Mouse (Mus musculus) gonadal fat pad, adult 2 months (tissue): ENCODE results near the gene Lta. TPM values are rescaled to one million over a fixed set of nuclear protein-coding genes. Genes with fewer than 3 reads are reported as not detected.

Experiments used
- DNase-seq: peaks from one replicate; pipeline ENCODE4 v3.0.0-alpha.2; 2012; ENCODE audit warnings: low read depth
- polyA plus RNA-seq: library from polyadenylated mRNA; depleted of rRNA; stranded (reverse); fragments of >200 nt; gene quantifications from 2 replicates; pipeline ENCODE4 v1.2.3, GENCODE M21; 2012; rRNA removed

The Lta gene
- 0.28 TPM in 2 replicates for polyA plus RNA-seq

DNA sequence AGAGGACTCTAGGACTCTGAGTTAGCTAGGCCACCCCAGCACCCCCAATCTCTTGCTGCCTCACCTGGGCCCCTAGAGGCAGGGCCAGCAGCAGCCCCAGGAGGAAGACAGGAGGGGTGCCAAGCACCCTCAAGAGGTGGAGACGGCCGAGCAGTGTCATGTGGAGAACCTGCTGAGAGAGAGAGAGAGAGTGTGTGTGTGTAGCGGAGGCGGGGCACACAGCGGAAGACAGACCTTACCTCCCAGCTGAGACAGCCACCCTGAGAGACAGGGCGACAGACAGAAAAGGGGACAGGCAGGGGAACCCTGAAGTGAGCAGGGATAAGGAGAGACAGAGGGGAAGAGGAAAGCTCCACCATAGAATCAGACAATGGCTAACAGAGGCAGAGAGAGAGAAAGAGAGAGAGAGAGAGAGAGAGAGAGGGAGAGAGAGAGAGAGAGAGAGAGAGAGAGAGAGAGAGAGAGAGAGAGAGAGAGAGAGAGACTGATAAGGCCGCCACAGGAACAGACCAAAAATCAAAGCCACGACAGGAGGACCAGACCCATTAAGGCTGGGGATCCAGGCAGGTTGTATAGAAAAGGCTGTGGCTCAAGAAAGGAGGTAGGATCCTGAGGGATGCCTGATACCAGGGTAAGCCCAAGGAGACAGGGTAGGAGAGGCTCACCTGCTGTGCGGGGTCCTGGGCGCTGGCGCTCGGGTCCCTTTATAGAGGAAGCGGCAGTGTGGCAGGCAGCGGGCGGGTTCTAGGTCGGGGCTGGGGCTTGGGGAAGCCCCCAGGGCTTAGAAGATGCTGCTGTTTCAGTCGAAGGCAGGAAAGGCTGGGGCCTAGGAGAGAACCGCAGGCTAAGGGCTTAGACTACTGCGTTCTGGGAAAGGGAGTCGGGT, at the start of gene Lta:
Lta (minus strand) TSS at position 858 of the 886 bp plus-strand sequence.
- no peak for DNase-seq

GRCm38 (mm10) chr17:35254241-35255098, 49.3 kb upstream of the Lta start:
- DNase-seq: no peak

- no peak for DNase-seq
Observed at GRCm38 (mm10) chr17:35253293-35254093, 48.3 kb upstream of the Lta start.

GRCm38 (mm10) chr17:35252619-35253292, 47.6 kb upstream of the Lta start:
- no peak for DNase-seq

DNA sequence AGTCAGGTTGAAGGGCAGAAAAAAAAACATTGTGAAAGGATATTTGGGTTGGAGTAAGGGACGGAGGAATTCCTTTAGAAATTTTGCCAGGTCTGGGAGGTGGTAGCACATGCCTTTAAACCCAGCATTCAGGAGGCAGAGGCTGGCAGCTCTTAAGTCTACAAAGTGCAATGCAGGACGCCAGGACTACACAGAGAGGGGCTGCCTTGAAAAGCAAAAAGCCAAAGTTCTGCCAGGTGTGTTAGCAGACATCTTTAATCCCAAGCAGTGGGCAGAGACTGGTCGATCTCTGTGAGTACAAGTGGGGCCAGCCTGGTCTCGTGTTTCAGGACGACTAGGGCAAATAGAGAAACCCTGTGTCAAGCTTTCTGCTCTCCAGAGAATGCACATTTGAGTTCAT, 46.8 kb upstream of the Lta start:
- no peak for DNase-seq

DNA sequence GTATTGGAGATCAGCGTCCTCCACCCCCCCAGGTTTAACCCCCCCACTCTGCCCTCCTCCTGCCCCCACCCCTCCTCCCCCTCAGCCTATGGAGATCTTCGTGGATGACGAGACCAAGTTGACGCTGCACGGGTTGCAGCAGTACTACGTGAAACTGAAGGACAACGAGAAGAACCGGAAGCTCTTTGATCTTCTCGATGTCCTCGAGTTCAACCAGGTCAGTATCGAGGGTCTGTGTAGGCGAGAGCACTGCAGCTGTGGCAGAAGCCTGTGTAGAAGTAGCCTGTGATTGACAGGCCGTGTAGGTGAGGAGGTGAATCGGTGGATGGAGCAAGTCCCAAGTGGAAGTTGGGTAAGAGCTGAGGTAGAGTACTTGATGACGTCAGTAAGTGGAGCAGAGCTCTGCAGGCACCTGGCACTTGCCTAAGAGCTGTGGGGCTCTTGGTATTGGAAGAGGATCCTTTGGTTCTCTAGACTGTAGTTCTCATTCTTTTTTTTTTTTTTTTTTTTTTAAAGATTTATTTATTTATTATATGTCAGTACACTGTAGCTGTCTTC, 46.1 kb upstream of the Lta start:
- no peak for DNase-seq

DNA sequence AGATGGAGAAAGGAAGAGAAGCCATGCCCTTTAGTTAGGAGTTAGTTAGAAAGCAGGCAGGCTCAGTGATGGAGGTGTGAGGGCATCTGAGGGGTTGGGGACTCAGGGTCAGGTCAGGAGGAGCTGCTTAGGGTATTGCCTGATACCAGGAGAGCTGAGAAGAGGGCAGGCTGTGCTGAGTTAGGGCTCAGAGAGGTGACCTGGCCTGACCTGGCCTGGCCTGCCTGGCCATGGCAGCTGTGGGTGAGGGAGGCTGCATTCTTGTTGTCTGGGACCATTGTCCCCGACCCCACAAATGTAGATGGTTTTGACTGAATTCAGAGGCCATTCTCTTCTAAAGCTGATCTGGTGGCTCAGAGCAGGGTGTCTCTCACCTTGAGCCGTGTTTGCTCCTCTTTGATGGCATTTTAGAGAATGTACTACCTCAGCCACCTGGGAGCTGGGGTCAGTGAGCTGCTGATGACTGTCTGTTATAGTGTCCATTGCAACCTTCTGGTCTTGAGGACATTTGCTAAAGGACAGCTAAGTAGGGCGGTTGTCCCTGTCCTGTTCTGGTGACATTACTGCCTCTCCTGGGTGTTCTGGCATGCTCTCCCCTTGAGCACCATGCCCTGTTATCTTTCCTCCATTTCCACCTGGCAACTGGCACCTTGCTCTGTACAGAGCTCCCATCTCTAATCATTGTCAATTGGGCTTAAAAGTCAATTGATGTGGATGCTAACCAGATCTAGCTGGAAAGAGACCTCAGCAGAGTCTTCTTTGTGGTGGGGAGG, 45.4 kb upstream of the Lta start:
- DNase-seq: no peak

DNA sequence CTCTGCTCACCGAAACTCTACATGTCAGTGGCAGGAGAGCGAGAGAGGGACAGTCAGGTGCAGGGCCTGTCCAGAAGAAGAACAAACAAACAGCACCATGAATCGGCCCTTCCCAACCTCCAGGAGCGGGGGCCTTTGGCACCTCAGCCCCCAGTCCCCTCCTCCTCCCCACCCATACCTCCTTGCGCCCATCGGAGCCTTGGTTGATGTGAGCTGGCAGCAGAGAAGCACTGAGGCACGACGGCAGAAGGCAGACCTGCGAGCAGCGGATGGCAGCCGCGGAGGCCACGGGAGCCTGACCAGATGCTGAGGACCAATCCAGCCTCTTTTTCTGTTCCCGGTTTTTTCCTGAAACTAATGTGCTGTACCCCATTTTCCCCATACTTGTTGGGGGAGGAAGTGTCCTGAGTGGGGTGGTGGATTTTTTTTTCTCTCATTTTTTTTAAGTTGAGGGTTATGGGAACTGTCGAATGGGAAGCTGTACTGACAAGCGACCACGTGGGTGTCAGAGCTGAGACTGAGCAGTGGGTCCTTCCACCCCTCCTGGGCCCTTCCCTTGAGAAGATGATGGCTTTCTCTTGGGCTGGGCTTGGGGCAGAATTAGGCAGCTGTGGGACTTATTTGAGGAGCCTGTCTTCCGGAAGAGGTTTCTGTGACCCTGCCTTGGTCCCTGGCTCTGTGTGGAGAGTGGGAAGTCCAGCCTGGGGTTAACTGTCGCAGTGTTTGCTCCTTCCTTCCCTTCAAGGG, 44.5 kb upstream of the Lta start:
- DNase-seq: no peak

DNA sequence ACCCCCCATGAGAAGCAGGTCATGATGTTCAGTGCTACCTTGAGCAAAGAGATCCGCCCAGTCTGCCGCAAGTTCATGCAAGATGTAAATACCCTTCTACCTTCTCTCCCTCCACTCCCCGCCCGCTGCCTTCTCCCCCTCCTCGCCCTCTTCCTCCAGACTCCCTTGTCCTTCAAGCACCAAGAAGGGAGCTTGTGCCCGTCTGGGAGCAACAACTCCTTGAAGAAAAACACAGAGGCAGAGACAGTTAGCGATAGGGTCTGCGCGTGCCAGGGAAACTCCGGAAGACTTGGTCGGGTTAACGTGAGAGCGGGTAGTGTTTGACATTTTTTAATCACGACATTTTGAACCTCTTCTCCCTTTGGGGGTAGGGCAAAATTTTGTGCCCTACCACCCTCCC, 43.8 kb upstream of the Lta start:
- no peak for DNase-seq

- no peak for DNase-seq
Observed at GRCm38 (mm10) chr17:35247144-35247543, 42.0 kb upstream of the Lta start.

DNA sequence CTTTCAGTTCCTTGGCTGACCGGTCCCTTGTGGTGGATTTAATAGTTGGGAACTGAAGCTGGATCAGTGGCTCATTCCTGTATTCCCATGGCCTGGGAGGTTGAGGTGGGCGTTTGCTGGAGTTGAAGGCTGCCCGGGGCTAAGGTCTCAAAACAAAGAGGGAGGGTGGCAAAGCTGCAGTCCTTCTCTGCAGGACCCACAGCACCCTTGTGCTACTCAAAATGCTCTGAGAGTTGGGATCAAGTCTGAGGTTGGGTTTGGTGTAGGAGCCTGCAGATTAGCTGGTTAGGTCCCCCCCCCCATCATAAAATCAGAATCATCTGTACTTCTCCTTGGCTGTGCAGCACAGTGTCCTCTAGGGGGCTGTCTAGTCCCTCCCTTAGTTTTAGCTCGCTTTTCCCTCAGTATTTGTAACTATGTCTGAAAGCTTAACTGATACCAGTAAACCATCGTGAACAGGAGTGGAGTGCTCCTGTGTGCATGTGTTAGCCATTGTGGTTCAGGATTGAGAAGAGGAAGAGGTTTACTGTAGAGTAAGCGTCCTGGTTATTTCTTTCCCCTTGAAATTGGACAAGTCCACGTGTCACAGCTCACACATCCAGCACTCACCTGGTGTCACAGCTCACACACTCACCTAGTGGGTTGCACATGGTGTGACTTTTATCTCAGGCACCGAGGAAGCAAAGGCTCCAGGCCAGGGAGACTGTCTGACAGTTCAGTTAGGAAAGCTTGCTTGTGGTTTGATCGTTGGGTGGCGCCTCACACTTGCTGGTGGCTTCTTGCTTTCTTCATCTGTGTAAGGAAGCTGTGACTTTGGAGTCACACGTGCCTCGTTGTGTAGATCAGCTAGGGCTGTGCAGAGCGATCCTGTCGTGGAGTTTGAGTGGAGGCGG, 40.8 kb upstream of the Lta start:
- no peak for DNase-seq

DNA sequence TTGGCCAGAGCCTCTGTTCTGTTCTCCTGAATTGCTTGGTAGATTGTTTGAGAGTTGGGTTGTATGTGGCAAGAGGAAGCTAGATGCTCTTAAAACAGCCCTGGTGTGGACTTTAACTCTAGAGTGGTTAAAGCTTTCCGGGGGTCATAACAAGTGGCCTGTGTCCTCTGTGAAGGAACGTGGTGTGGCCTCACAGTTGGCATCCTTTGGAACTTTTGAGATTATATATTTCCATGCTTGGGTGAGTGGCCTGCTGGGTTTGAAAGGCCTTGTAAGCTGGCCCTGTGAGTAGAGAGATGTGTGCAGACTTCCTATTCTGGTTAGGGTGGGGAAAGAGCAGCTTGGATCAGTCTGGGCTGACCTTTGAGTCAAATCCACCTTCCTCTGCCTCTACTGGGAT, 39.8 kb upstream of the Lta start:
- DNase-seq: no peak

GRCm38 (mm10) chr17:35243086-35243485, 37.9 kb upstream of the Lta start:
- no peak for DNase-seq

- no peak for DNase-seq
Observed at GRCm38 (mm10) chr17:35242015-35242941, 37.1 kb upstream of the Lta start.

- peak; percentile 70 for DNase-seq
Observed at GRCm38 (mm10) chr17:35241305-35242014, 36.3 kb upstream of the Lta start, which contains the start of gene Ddx39b. Gene Ddx39b (plus strand): TSS chr17:35241746.
